Mouse (Mus musculus) megakaryocyte, embryonic 14.5 days (primary cell): ENCODE data around the gene Spdye4b. TPM values are rescaled to one million over a fixed set of nuclear protein-coding genes. Genes with fewer than 3 reads are reported as not detected.

ENCODE experiments used
- H3K27me3 ChIP-seq: replicated peaks from 2 replicates; pipeline ENCODE3; 2012; ENCODE audit warnings: inconsistent platforms
- H3K36me3 ChIP-seq: replicated peaks from 2 replicates; pipeline ENCODE3; 2012; ENCODE audit warnings: low read length, inconsistent platforms, mixed read lengths
- H3K4me1 ChIP-seq: 2 replicates; pipeline ENCODE4 v1.6.1; 2012; ENCODE audit warnings: inconsistent platforms
- H3K4me3 ChIP-seq: replicated peaks from 2 replicates; pipeline ENCODE3; 2012; ENCODE audit warnings: moderate library complexity, mild to moderate bottlenecking, inconsistent platforms
- H3K9me3 ChIP-seq: 2 replicates; pipeline ENCODE4 v1.6.1; 2012; ENCODE audit warnings: inconsistent platforms
- FLI1 ChIP-seq: IDR thresholded peaks from 2 replicates; pipeline ENCODE4 v1.6.1; 2012; ENCODE audit warnings: low read length, inconsistent platforms, mixed read lengths
- GATA1 ChIP-seq: IDR thresholded peaks from 3 replicates; pipeline ENCODE4 v1.6.1; 2012; ENCODE audit warnings: mixed read lengths, low read length, inconsistent platforms, borderline replicate concordance
- polyA plus RNA-seq: library from polyadenylated mRNA; stranded (reverse); fragments of >175 nt; gene quantifications from 2 replicates; pipeline ENCODE4 v1.2.3, GENCODE M21; 2012; ENCODE audit warnings: low replicate concordance; ENCODE audit not compliant: insufficient read depth

Spdye4b gene
- polyA plus RNA-seq, 1 experiment, result not detected

GRCm38 (mm10) chr5:143205015-143205414, 24.2 kb downstream of the Spdye4b start:
- no peaks in the 10 kb centered on the region for H3K36me3 ChIP-seq
- H3K4me1 ChIP-seq, result no peaks in the 10 kb centered on the region
- no peak overlapping the region for H3K4me3 ChIP-seq
- H3K27me3 ChIP-seq, result peaks cover 4% of the 10 kb centered on the region
- no peak for TF ChIP-seq GATA1
- no peak for TF ChIP-seq FLI1
- H3K9me3 ChIP-seq, result peaks cover 50% of the 10 kb centered on the region

GRCm38 (mm10) chr5:143213832-143214231, 33.0 kb downstream of the Spdye4b start:
- Histone ChIP-seq H3K27me3 (peaks cover 20% of the 10 kb centered on the region), H3K4me3 (no peak overlapping the region), H3K36me3 (no peaks in the 10 kb centered on the region), H3K4me1 (no peaks in the 10 kb centered on the region), H3K9me3 (peaks cover 6% of the 10 kb centered on the region)
- TF ChIP-seq GATA1 (no peak), FLI1 (no peak)

- H3K4me1 ChIP-seq, result no peaks in the 10 kb centered on the region
- TF ChIP-seq FLI1 (no peak), GATA1 (no peak)
- no peak overlapping the region for H3K4me3 ChIP-seq
- peaks cover 42% of the 10 kb centered on the region for H3K27me3 ChIP-seq
- peaks cover 15% of the 10 kb centered on the region; the same call in 1 of the 2 replicates for H3K9me3 ChIP-seq
- H3K36me3 ChIP-seq, result no peaks in the 10 kb centered on the region
Measured at GRCm38 (mm10) chr5:143220996-143221395, 40.2 kb downstream of the Spdye4b start.

- TF ChIP-seq GATA1, result no peak
- TF ChIP-seq FLI1, result no peak
- Histone ChIP-seq H3K4me1 (no peaks in the 10 kb centered on the region), H3K9me3 (peaks cover 15% of the 10 kb centered on the region; the same call in 1 of the 2 replicates)
Measured at GRCm38 (mm10) chr5:143222287-143222686, 41.5 kb downstream of the Spdye4b start.

GRCm38 (mm10) chr5:143226790-143227189, 46.0 kb downstream of the Spdye4b start, which contains the start of gene Spdye4a:
Gene Spdye4a, minus strand, starts transcription at chr5:143226890.
- no peak within 1 kb of the TSS for H3K4me3 ChIP-seq

More at GRCm38 (mm10) chr5:143222287-143222686, 41.5 kb downstream of the Spdye4b start:
- Histone ChIP-seq H3K36me3 (no peaks in the 10 kb centered on the region), H3K4me3 (no peak overlapping the region), H3K27me3 (peaks cover 51% of the 10 kb centered on the region)

GRCm38 (mm10) chr5:143235028-143235693, 54.3 kb downstream of the Spdye4b start, which contains the start of gene Zfp12:
Gene Zfp12, plus strand, starts transcription at chr5:143235163.
- peaks cover 37% of the 10 kb centered on the region for H3K36me3 ChIP-seq
- TF ChIP-seq GATA1, result no peak
- TF ChIP-seq FLI1, result no peak
- H3K4me1 ChIP-seq, result peaks cover 55% of the 10 kb centered on the region
- H3K27me3 ChIP-seq, result peaks cover under 1% of the 10 kb centered on the region
- no peaks in the 10 kb centered on the region for H3K9me3 ChIP-seq
- H3K4me3 ChIP-seq, result peak within 1 kb of the TSS; percentile 100

More at GRCm38 (mm10) chr5:143226790-143227189, 46.0 kb downstream of the Spdye4b start, which contains the start of gene Spdye4a:
- H3K36me3 ChIP-seq, result no peaks in the 10 kb centered on the region
- H3K27me3 ChIP-seq, result peaks cover 47% of the 10 kb centered on the region
- H3K9me3 ChIP-seq, result peaks cover 12% of the 10 kb centered on the region
- no peaks in the 10 kb centered on the region; the same call in 1 of the 2 replicates for H3K4me1 ChIP-seq
- TF ChIP-seq FLI1 (no peak), GATA1 (no peak)

GRCm38 (mm10) chr5:143236036-143236435, 55.2 kb downstream of the Spdye4b start:
- peak overlapping the region; percentile 100 for H3K4me3 ChIP-seq

GRCm38 (mm10) chr5:143244926-143245325, 64.1 kb downstream of the Spdye4b start:
- peaks cover 93% of the 10 kb centered on the region for H3K36me3 ChIP-seq
- no peaks in the 10 kb centered on the region for H3K27me3 ChIP-seq
- peaks cover 24% of the 10 kb centered on the region for H3K9me3 ChIP-seq
- H3K4me3 ChIP-seq, result peak overlapping the region; percentile 10
- H3K4me1 ChIP-seq, result peaks cover 23% of the 10 kb centered on the region
- TF ChIP-seq GATA1, result no peak

More at GRCm38 (mm10) chr5:143236036-143236435, 55.2 kb downstream of the Spdye4b start:
- H3K9me3 ChIP-seq, result no peaks in the 10 kb centered on the region
- no peak for TF ChIP-seq GATA1
- TF ChIP-seq FLI1, result no peak
- no peaks in the 10 kb centered on the region for H3K27me3 ChIP-seq
- peaks cover 55% of the 10 kb centered on the region for H3K4me1 ChIP-seq
- H3K36me3 ChIP-seq, result peaks cover 45% of the 10 kb centered on the region

GRCm38 (mm10) chr5:143252039-143252438, 71.2 kb downstream of the Spdye4b start:
- H3K27me3 ChIP-seq, result peaks cover 64% of the 10 kb centered on the region
- TF ChIP-seq GATA1 (no peak), FLI1 (no peak)
- H3K36me3 ChIP-seq, result peaks cover 32% of the 10 kb centered on the region

GRCm38 (mm10) chr5:143252791-143253185, 72.0 kb downstream of the Spdye4b start:
- Histone ChIP-seq H3K9me3 (peaks cover 28% of the 10 kb centered on the region), H3K36me3 (peaks cover 24% of the 10 kb centered on the region), H3K4me3 (peak overlapping the region; percentile 79), H3K4me1 (peaks cover 39% of the 10 kb centered on the region), H3K27me3 (peaks cover 72% of the 10 kb centered on the region)
- no peak for TF ChIP-seq FLI1
- TF ChIP-seq GATA1, result no peak

More at GRCm38 (mm10) chr5:143252039-143252438, 71.2 kb downstream of the Spdye4b start:
- Histone ChIP-seq H3K9me3 (peaks cover 28% of the 10 kb centered on the region), H3K4me1 (peaks cover 47% of the 10 kb centered on the region), H3K4me3 (no peak overlapping the region)
